Mouse (Mus musculus) ovary, adult 18-20 months (tissue): Measurements from ENCODE around the gene Bmp8a.
"Not testable (repeated sequence)": the region's sequence is repeated elsewhere in the genome, so short reads cannot be mapped to it uniquely, and the experiment has no call there.

Experiments used
- DNase-seq: peaks from one replicate; pipeline ENCODE4 v3.0.0; 2022; ENCODE audit warnings: low spot score, mixed read lengths

Bmp8a gene

GRCm38 (mm10) chr4:123342642-123343470, at the start of gene Bmp8a:
Gene Bmp8a, minus strand, starts transcription at chr4:123343252.
- DNase-seq: peak; percentile 46

GRCm38 (mm10) chr4:123392187-123392586, 49.1 kb upstream of the Bmp8a start:
- no peak for DNase-seq

GRCm38 (mm10) chr4:123385028-123385427, 42.0 kb upstream of the Bmp8a start:
- DNase-seq: no peak

- DNase-seq: no peak
Measured at GRCm38 (mm10) chr4:123383173-123383572, 40.1 kb upstream of the Bmp8a start.

- no peak for DNase-seq
Measured at GRCm38 (mm10) chr4:123382051-123382450, 39.0 kb upstream of the Bmp8a start.

GRCm38 (mm10) chr4:123381598-123381997, 38.5 kb upstream of the Bmp8a start:
- DNase-seq: no peak

- DNase-seq: no peak
Measured at GRCm38 (mm10) chr4:123376031-123376430, 33.0 kb upstream of the Bmp8a start.

- no peak for DNase-seq
Measured at GRCm38 (mm10) chr4:123374316-123375008, 31.4 kb upstream of the Bmp8a start.

GRCm38 (mm10) chr4:123363555-123363954, 20.5 kb upstream of the Bmp8a start:
- no peak for DNase-seq

GRCm38 (mm10) chr4:123360771-123361170, 17.7 kb upstream of the Bmp8a start:
- DNase-seq: no peak

- DNase-seq: no peak
Measured at GRCm38 (mm10) chr4:123358613-123359012, 15.6 kb upstream of the Bmp8a start.

- no peak for DNase-seq
Measured at GRCm38 (mm10) chr4:123355941-123356340, 12.9 kb upstream of the Bmp8a start.

- DNase-seq: no peak
Measured at GRCm38 (mm10) chr4:123353271-123353877, 10.3 kb upstream of the Bmp8a start.

- DNase-seq: no peak
Measured at GRCm38 (mm10) chr4:123343471-123343789, 378 bp upstream of the Bmp8a start.

GRCm38 (mm10) chr4:123342091-123342641, 886 bp downstream of the Bmp8a start:
- no peak for DNase-seq

GRCm38 (mm10) chr4:123340232-123340631, 2.8 kb downstream of the Bmp8a start:
- no peak for DNase-seq

GRCm38 (mm10) chr4:123337693-123338092, 5.4 kb downstream of the Bmp8a start:
- DNase-seq: no peak

GRCm38 (mm10) chr4:123335796-123336585, 7.1 kb downstream of the Bmp8a start:
- DNase-seq: no peak

GRCm38 (mm10) chr4:123335244-123335643, 7.8 kb downstream of the Bmp8a start:
- DNase-seq: not testable (repeated sequence)

- no peak for DNase-seq
Measured at GRCm38 (mm10) chr4:123334177-123334576, 8.9 kb downstream of the Bmp8a start.

- no peak for DNase-seq
Measured at GRCm38 (mm10) chr4:123333151-123333550, 9.9 kb downstream of the Bmp8a start.

GRCm38 (mm10) chr4:123331961-123332360, 11.1 kb downstream of the Bmp8a start:
- not testable (repeated sequence) for DNase-seq
